20 mouse cellular contexts compared by ENCODE assay signal in the genomic region with DNA sequence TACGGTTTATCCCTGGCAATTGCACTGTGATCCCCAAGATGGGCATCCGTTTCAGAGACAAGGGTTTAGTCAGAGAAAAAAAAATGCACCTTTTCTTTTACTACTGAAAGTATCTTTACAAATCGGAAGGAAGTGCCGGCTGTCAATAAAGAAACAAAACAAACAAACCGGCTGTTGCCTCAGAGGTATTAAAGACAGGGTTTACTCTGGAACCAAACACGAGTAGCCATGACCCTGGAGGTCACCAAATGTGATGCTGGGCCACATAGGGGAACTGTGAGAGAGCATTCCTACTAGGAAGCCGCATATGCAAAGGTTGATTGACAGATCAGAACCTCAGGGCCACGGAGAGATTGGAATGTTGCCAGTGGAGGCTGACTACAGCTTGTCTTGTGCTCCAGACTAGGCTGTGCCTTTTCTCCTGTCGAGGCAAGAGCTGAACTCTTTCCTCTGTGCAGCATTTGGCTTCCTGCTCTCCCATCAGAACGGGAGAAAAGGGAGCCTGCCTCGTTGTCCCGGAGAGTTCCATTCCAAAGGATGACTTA.
DNase-seq lines count a peak whose midpoint lies in the region; ATAC-seq and TF ChIP-seq lines count a peak whose summit lies in the region.
"Had no signal": no experiment of that assay in that cellular context is flagged by ENCODE, and none has a peak within 500 bp of the region (broad histone marks: within the 10 kb centered on the region; RNA-seq: fewer than 3 reads in every experiment).

No protein-coding gene starts in this region.

- H3K4me2 ChIP-seq in liver, embryonic 12.5 days, result no peak overlapping the region
- no peak overlapping the region for H3K4me2 ChIP-seq in embryonic facial prominence, embryonic 14.5 days (ENCODE audit: low read depth, low read length)
- H3K4me2 ChIP-seq: liver, embryonic 13.5 days; lung, embryonic 15.5 days; midbrain, embryonic 15.5 days had no signal

- H3K36me3 ChIP-seq in liver, adult 2 months (ENCODE audit: control insufficient read depth, insufficient read depth, low read length), result no peaks in the 10 kb centered on the region
- no peaks in the 10 kb centered on the region for H3K36me3 ChIP-seq in liver, embryonic 12.5 days
- no peaks in the 10 kb centered on the region for H3K36me3 ChIP-seq in embryonic facial prominence, embryonic 14.5 days (ENCODE audit: control insufficient read depth, insufficient read depth, low read length)
- H3K36me3 ChIP-seq: G1E; liver, embryonic 13.5 days; lung, embryonic 15.5 days; midbrain, embryonic 15.5 days had no signal

- no peaks in the 10 kb centered on the region for H3K4me1 ChIP-seq in liver, adult 2 months (ENCODE audit: control insufficient read depth, insufficient read depth, low read length)
- H3K4me1 ChIP-seq in liver, embryonic 12.5 days, result no peaks in the 10 kb centered on the region
- H3K4me1 ChIP-seq in embryonic facial prominence, embryonic 14.5 days (ENCODE audit: control insufficient read depth, insufficient read depth, low read length), result no peaks in the 10 kb centered on the region
- H3K4me1 ChIP-seq: liver, embryonic 13.5 days; lung, embryonic 15.5 days; midbrain, embryonic 15.5 days had no signal

- no peak overlapping the region for H3K27ac ChIP-seq in liver, adult 2 months (replicated peaks; ENCODE audit: insufficient read depth, low read depth, low read length)
- H3K27ac ChIP-seq in liver, embryonic 12.5 days, result no peak overlapping the region
- no peak overlapping the region for H3K27ac ChIP-seq in embryonic facial prominence, embryonic 14.5 days (replicated peaks; ENCODE audit: low read depth, low read length)
- H3K27ac ChIP-seq: liver, embryonic 13.5 days; lung, embryonic 15.5 days; midbrain, embryonic 15.5 days; stomach, postnatal 0 days had no signal

- TF ChIP-seq POLR2A in liver, adult 2 months (IDR thresholded peaks at IDR 0.05; ENCODE audit: extremely low read depth, insufficient read depth, low read length), result no peak

- 32% methylated on average over 12 of the region's 12 CpGs for WGBS in liver, adult 2 months
- 63% methylated on average over 12 of the region's 12 CpGs for WGBS in liver, embryonic 12.5 days (ENCODE audit: insufficient replicate concordance)
- WGBS in embryonic facial prominence, embryonic 14.5 days, result 35% methylated on average over 12 of the region's 12 CpGs

- H3K9me3 ChIP-seq in liver, embryonic 12.5 days (replicated peaks), result peaks cover 18% of the 10 kb centered on the region; the same call in 1 of the 2 replicates
- H3K9me3 ChIP-seq in embryonic facial prominence, embryonic 14.5 days (ENCODE audit: control insufficient read depth, low read length), result no peaks in the 10 kb centered on the region
- H3K9me3 ChIP-seq: lung, embryonic 15.5 days; midbrain, embryonic 15.5 days had no signal

- no peak for ATAC-seq in liver, embryonic 12.5 days
- ATAC-seq in embryonic facial prominence, embryonic 14.5 days (ENCODE audit: low read depth), result no peak
- ATAC-seq: CD4-positive, CD25-positive, alpha-beta regulatory T cell, adult 4 months; forebrain, embryonic 16.5 days; midbrain, embryonic 15.5 days had no signal

- DNase-seq in cerebellum, postnatal 10 days, result peak; percentile 18 to 27
- no peak for DNase-seq in cerebellum, postnatal 25 days
- peak; percentile 68 for DNase-seq in liver, adult 2 months (ENCODE audit: extremely low read depth, low read depth, low spot score)
- peak; percentile 37 for DNase-seq in embryo, embryonic 10 days (ENCODE audit: low spot score)
- DNase-seq in embryonic facial prominence, embryonic 14.5 days (ENCODE audit: low spot score), result peak; percentile 20
- DNase-seq in kidney, adult 8-10 months, result no peak
- no peak for DNase-seq in testis, postnatal 14 days (ENCODE audit: low spot score)
- DNase-seq: adrenal gland, postnatal 36 days; cerebellum, adult 2 months; gastrocnemius, postnatal 25 days; kidney, adult 9 months; kidney, postnatal 25 days; liver, embryonic 13.5 days had no signal

- no peak overlapping the region for H3K9ac ChIP-seq in liver, adult 2 months (ENCODE audit: low read depth, low read length)
- H3K9ac ChIP-seq in liver, embryonic 12.5 days, result no peak overlapping the region
- H3K9ac ChIP-seq in embryonic facial prominence, embryonic 14.5 days (ENCODE audit: low read depth, low read length), result no peak overlapping the region
- H3K9ac ChIP-seq: liver, embryonic 13.5 days; lung, embryonic 15.5 days; midbrain, embryonic 15.5 days had no signal

- TF ChIP-seq CTCF in liver, adult 2 months (IDR thresholded peaks at IDR 0.05; ENCODE audit: low read depth, low read length), result no peak

- H3K4me3 ChIP-seq in liver, adult 2 months (ENCODE audit: insufficient read depth, low read depth, low read length), result no peak overlapping the region
- H3K4me3 ChIP-seq in liver, embryonic 12.5 days, result no peak overlapping the region
- no peak overlapping the region for H3K4me3 ChIP-seq in embryonic facial prominence, embryonic 14.5 days (ENCODE audit: low read depth, low read length)
- H3K4me3 ChIP-seq: liver, embryonic 13.5 days; lung, embryonic 15.5 days; midbrain, embryonic 15.5 days had no signal

- no peaks in the 10 kb centered on the region for H3K79me2 ChIP-seq in liver, adult 2 months (ENCODE audit: control insufficient read depth, insufficient read depth, low read length)

- H3K27me3 ChIP-seq in liver, adult 2 months (ENCODE audit: control insufficient read depth, insufficient read depth, low read length), result no peaks in the 10 kb centered on the region
- H3K27me3 ChIP-seq in liver, embryonic 12.5 days (replicated peaks), result no peaks in the 10 kb centered on the region
- no peaks in the 10 kb centered on the region for H3K27me3 ChIP-seq in embryonic facial prominence, embryonic 14.5 days (replicated peaks; ENCODE audit: control insufficient read depth, insufficient read depth, low read length)
- H3K27me3 ChIP-seq: liver, embryonic 13.5 days; lung, embryonic 15.5 days; midbrain, embryonic 15.5 days had no signal

Comparison
In these comparisons a context has a peak if more than half of its experiments do, and no peak if none do; other contexts are left out.
1. DNase-seq: peak in cerebellum, postnatal 10 days (2 of 2), liver, adult 2 months (single experiment), embryo, embryonic 10 days (single experiment) and embryonic facial prominence, embryonic 14.5 days (single experiment); none in cerebellum, postnatal 25 days (0 of 2), kidney, adult 8-10 months (0 of 2) and testis, postnatal 14 days (single experiment).